9 mouse cellular contexts compared by ENCODE assay signal in genomic region chr11:53314770-53315173, GRCm38 (mm10). TPM values are rescaled to one million over a fixed set of nuclear protein-coding genes. Genes with fewer than 3 reads are reported as not detected.
DNase-seq lines count a peak whose midpoint lies in the region; ATAC-seq and TF ChIP-seq lines count a peak whose summit lies in the region.
"Had no signal": no experiment of that assay in that cellular context is flagged by ENCODE, and none has a peak within 500 bp of the region (broad histone marks: within the 10 kb centered on the region; RNA-seq: fewer than 3 reads in every experiment).

No protein-coding gene starts in this region.

- no peak overlapping the region for H3K4me3 ChIP-seq in intestine, postnatal 0 days (ENCODE audit: low read depth, low read length)
- no peak overlapping the region for H3K4me3 ChIP-seq in lung, postnatal 0 days (ENCODE audit: low read depth, low read length)
- no peak overlapping the region for H3K4me3 ChIP-seq in midbrain, embryonic 10.5 days
- H3K4me3 ChIP-seq: hindbrain, embryonic 10.5 days had no signal

- H3K4me2 ChIP-seq in intestine, postnatal 0 days (replicated peaks; ENCODE audit: low read depth), result no peak overlapping the region
- H3K4me2 ChIP-seq in lung, postnatal 0 days (replicated peaks; ENCODE audit: low read depth, low read length), result no peak overlapping the region

- peak; percentile 67 for ATAC-seq in intestine, postnatal 0 days
- ATAC-seq in lung, postnatal 0 days, result peak; percentile 94

- TF ChIP-seq CTCF in intestine, postnatal 0 days (IDR thresholded peaks at IDR 0.05; ENCODE audit: low read depth), result no peak
- no peak for TF ChIP-seq CTCF in lung, postnatal 0 days (IDR thresholded peaks at IDR 0.05)

- no peak overlapping the region for H3K9ac ChIP-seq in intestine, postnatal 0 days (ENCODE audit: low read depth, low read length)
- H3K9ac ChIP-seq in lung, postnatal 0 days (replicated peaks; ENCODE audit: low read depth), result no peak overlapping the region

- H3K9me3 ChIP-seq in intestine, postnatal 0 days (ENCODE audit: control insufficient read depth), result no peaks in the 10 kb centered on the region
- no peaks in the 10 kb centered on the region for H3K9me3 ChIP-seq in lung, postnatal 0 days (ENCODE audit: low read length)
- H3K9me3 ChIP-seq in midbrain, embryonic 10.5 days (replicated peaks), result no peaks in the 10 kb centered on the region
- H3K9me3 ChIP-seq: hindbrain, embryonic 10.5 days had no signal

- H3K36me3 ChIP-seq in intestine, postnatal 0 days (ENCODE audit: control insufficient read depth, insufficient read depth), result no peaks in the 10 kb centered on the region
- no peaks in the 10 kb centered on the region for H3K36me3 ChIP-seq in lung, postnatal 0 days (ENCODE audit: insufficient read depth, low read length)
- H3K36me3 ChIP-seq in midbrain, embryonic 10.5 days, result no peaks in the 10 kb centered on the region
- H3K36me3 ChIP-seq: hindbrain, embryonic 10.5 days had no signal

- DNase-seq in embryo, embryonic 10 days (ENCODE audit: low spot score), result peak; percentile 18
- DNase-seq in embryo, embryonic 11 days, result no peak
- DNase-seq in adipocyte (ENCODE audit: low spot score), result peak; percentile 57
- peak; percentile 92 for DNase-seq in lung, postnatal 0 days (ENCODE audit: low spot score)
- no peak for DNase-seq in midbrain, embryonic 10.5 days (ENCODE audit: low spot score)
- no peak for DNase-seq in left cerebral cortex, adult 9 months (ENCODE audit: low spot score in 2 of 2)
- DNase-seq in spleen, adult 18-20 months, result no peak

- no peak overlapping the region for H3K27ac ChIP-seq in intestine, postnatal 0 days (ENCODE audit: low read depth, low read length)
- peak overlapping the region; percentile 62 for H3K27ac ChIP-seq in lung, postnatal 0 days (ENCODE audit: low read length)
- no peak overlapping the region for H3K27ac ChIP-seq in midbrain, embryonic 10.5 days (replicated peaks)
- H3K27ac ChIP-seq: hindbrain, embryonic 10.5 days had no signal

- 5% methylated on average over 1 of the region's 1 CpGs for WGBS in intestine, postnatal 0 days
- WGBS in lung, postnatal 0 days, result 4% methylated on average over 1 of the region's 1 CpGs
- WGBS in midbrain, embryonic 10.5 days, result 76% methylated on average over 1 of the region's 1 CpGs

- no peaks in the 10 kb centered on the region for H3K27me3 ChIP-seq in intestine, postnatal 0 days (replicated peaks; ENCODE audit: control insufficient read depth, insufficient read depth, low read length)
- no peaks in the 10 kb centered on the region for H3K27me3 ChIP-seq in lung, postnatal 0 days (replicated peaks; ENCODE audit: insufficient read depth, low read length)
- no peaks in the 10 kb centered on the region for H3K27me3 ChIP-seq in midbrain, embryonic 10.5 days (ENCODE audit: low read depth, poor library complexity, severe bottlenecking)

- H3K4me1 ChIP-seq in intestine, postnatal 0 days (replicated peaks; ENCODE audit: control insufficient read depth, insufficient read depth, low read length), result no peaks in the 10 kb centered on the region
- H3K4me1 ChIP-seq in lung, postnatal 0 days (ENCODE audit: insufficient read depth, low read depth, low read length), result no peaks in the 10 kb centered on the region
- peaks cover 6% of the 10 kb centered on the region for H3K4me1 ChIP-seq in midbrain, embryonic 10.5 days

- peak; percentile 99 for TF ChIP-seq EP300 in lung, postnatal 0 days (IDR thresholded peaks at IDR 0.05)

RNA-seq across cellular contexts. Expression of gene Zcchc10, which starts 9.7 kb away (rescaled TPM):
- 10.1 and 10.8 TPM in 2 replicates for polyA plus RNA-seq in intestine, postnatal 0 days (2015; fragmentation: Nextera tagmentation; extraction: Ambion mirVana)
- 13.4 and 16.3 TPM in 2 replicates for polyA plus RNA-seq in lung, postnatal 0 days (2015; fragmentation: Nextera tagmentation; extraction: Ambion mirVana)
- polyA plus RNA-seq in midbrain, embryonic 10.5 days (2016; fragmentation: Nextera tagmentation; extraction: Ambion mirVana), result 24.6 and 25.2 TPM in 2 replicates

RNA-seq across cellular contexts. Expression of gene Hspa4, which starts 14.5 kb away (rescaled TPM):
- 65.8 and 67.6 TPM in 2 replicates for polyA plus RNA-seq in intestine, postnatal 0 days (2015; fragmentation: Nextera tagmentation; extraction: Ambion mirVana)
- 42.0 and 42.3 TPM in 2 replicates for polyA plus RNA-seq in lung, postnatal 0 days (2015; fragmentation: Nextera tagmentation; extraction: Ambion mirVana)
- polyA plus RNA-seq in midbrain, embryonic 10.5 days (2016; fragmentation: Nextera tagmentation; extraction: Ambion mirVana), result 106 and 116 TPM in 2 replicates

RNA-seq across cellular contexts. Expression of gene Aff4, which starts 35.9 kb away (rescaled TPM):
- 19.0 and 23.6 TPM in 2 replicates for polyA plus RNA-seq in intestine, postnatal 0 days (2015; fragmentation: Nextera tagmentation; extraction: Ambion mirVana)
- 45.3 and 50.9 TPM in 2 replicates for polyA plus RNA-seq in lung, postnatal 0 days (2015; fragmentation: Nextera tagmentation; extraction: Ambion mirVana)
- polyA plus RNA-seq in midbrain, embryonic 10.5 days (2016; fragmentation: Nextera tagmentation; extraction: Ambion mirVana), result 27.7 and 40.8 TPM in 2 replicates

Comparison
In these comparisons a context has a peak if more than half of its experiments do, and no peak if none do; other contexts are left out.
1. DNase-seq: peak in embryo, embryonic 10 days (single experiment), adipocyte (single experiment) and lung, postnatal 0 days (single experiment); none in embryo, embryonic 11 days (single experiment), midbrain, embryonic 10.5 days (single experiment), left cerebral cortex, adult 9 months (0 of 2) and spleen, adult 18-20 months (0 of 2).